Mouse (Mus musculus): Measurements from ENCODE around the gene Sec31a.

DNA sequence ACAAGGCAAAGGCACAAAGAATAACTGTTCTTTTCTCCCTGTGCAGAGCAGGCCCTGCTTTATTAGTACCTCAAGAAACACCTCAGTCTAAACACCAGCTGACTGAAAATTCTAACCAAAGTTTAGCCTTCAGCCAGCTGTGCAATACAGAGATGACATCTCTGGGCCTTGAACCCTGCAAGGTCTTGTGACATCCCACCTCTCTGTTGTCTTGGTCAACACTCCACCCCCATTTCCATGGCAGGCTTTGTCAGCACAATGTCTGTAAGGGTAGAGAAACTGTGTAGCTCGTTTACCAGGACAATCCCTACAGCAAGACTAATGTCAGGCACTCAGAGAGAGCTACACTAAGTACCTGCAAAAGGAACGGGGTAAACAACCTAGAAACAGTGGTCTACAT lies 38.7 kb downstream of the Sec31a start:
- TF ChIP-seq CEBPB (IDR thresholded peaks at IDR 0.05; ENCODE audit: insufficient read depth, poor library complexity, severe bottlenecking) (no peak), POLR2A (IDR thresholded peaks at IDR 0.05; ENCODE audit: insufficient read length, low read depth) (no peak), E2F4 (IDR thresholded peaks at IDR 0.05; ENCODE audit: insufficient read depth) (no peak), MAX (IDR thresholded peaks at IDR 0.05; ENCODE audit: low read depth) (no peak), SRF (IDR thresholded peaks at IDR 0.05; ENCODE audit: control insufficient read depth, insufficient read length, low read depth) (no peak), USF1 (IDR thresholded peaks at IDR 0.05; ENCODE audit: low read depth) (no peak), MYOD1 (IDR thresholded peaks at IDR 0.05; ENCODE audit: control insufficient read depth in 1 of 3, insufficient read length in 2 of 3, low read depth in 2 of 3) (no peak), TCF12 (IDR thresholded peaks at IDR 0.05; ENCODE audit: insufficient read depth, poor library complexity, severe bottlenecking) (no peak), TCF3 (IDR thresholded peaks at IDR 0.05; ENCODE audit: insufficient read length, low read depth) (no peak), POLR2AphosphoS2 (IDR thresholded peaks at IDR 0.05; ENCODE audit: insufficient read length, low read depth) (no peak), MYOG (IDR thresholded peaks at IDR 0.05; ENCODE audit: control insufficient read depth in 1 of 3, insufficient read depth in 1 of 3, insufficient read length in 2 of 3, low read depth in 2 of 3) (no peak), REST (IDR thresholded peaks at IDR 0.05; ENCODE audit: insufficient read depth, insufficient read length) (no peak)

All from myocyte (in vitro differentiated cells).